ENCODE assay signal across 21 mouse cellular contexts in genomic region chr4:107372304-107372703, GRCm38 (mm10). TPM values are rescaled to one million over a fixed set of nuclear protein-coding genes. Genes with fewer than 3 reads are reported as not detected.
A peak's percentile ranks its signal among the peaks of the same experiment; 100 is the strongest.
DNase-seq lines count a peak whose midpoint lies in the region; ATAC-seq and TF ChIP-seq lines count a peak whose summit lies in the region.
"Had no signal": no experiment of that assay in that cellular context is flagged by ENCODE, and none has a peak within 500 bp of the region (broad histone marks: within the 10 kb centered on the region; RNA-seq: fewer than 3 reads in every experiment).

No protein-coding gene starts in this region.

- no peak overlapping the region for H3K27ac ChIP-seq in hindbrain, embryonic 11.5 days (ENCODE audit: low read depth, low read length)
- no peak overlapping the region for H3K27ac ChIP-seq in hindbrain, embryonic 14.5 days
- H3K27ac ChIP-seq in liver, embryonic 14.5 days, result no peak overlapping the region
- H3K27ac ChIP-seq in ES-Bruce4 (ENCODE audit: insufficient read depth, low read length), result no peak overlapping the region
- H3K27ac ChIP-seq: heart, embryonic 15.5 days; hindbrain, embryonic 10.5 days; liver, embryonic 15.5 days; midbrain, embryonic 10.5 days had no signal

- H3K9ac ChIP-seq in hindbrain, embryonic 11.5 days (ENCODE audit: low read depth, low read length), result no peak overlapping the region
- no peak overlapping the region for H3K9ac ChIP-seq in hindbrain, embryonic 14.5 days
- no peak overlapping the region for H3K9ac ChIP-seq in liver, embryonic 14.5 days (replicated peaks)
- no peak overlapping the region for H3K9ac ChIP-seq in ES-Bruce4 (ENCODE audit: low read depth, poor library complexity, severe bottlenecking)
- H3K9ac ChIP-seq: heart, embryonic 15.5 days; liver, embryonic 15.5 days had no signal

- H3K27me3 ChIP-seq in hindbrain, embryonic 11.5 days (ENCODE audit: control insufficient read depth, insufficient read depth, low read length), result no peaks in the 10 kb centered on the region
- H3K27me3 ChIP-seq in hindbrain, embryonic 14.5 days (ENCODE audit: control insufficient read depth, insufficient read depth, low read length), result no peaks in the 10 kb centered on the region
- no peaks in the 10 kb centered on the region for H3K27me3 ChIP-seq in liver, embryonic 14.5 days (ENCODE audit: control insufficient read depth, insufficient read depth, low read length)
- no peaks in the 10 kb centered on the region for H3K27me3 ChIP-seq in ES-Bruce4 (ENCODE audit: control insufficient read depth, insufficient read depth, low read length, poor library complexity, severe bottlenecking)
- H3K27me3 ChIP-seq: heart, embryonic 15.5 days; liver, embryonic 15.5 days had no signal

- H3K9me3 ChIP-seq in hindbrain, embryonic 11.5 days (ENCODE audit: control insufficient read depth, low read length), result no peaks in the 10 kb centered on the region
- no peaks in the 10 kb centered on the region for H3K9me3 ChIP-seq in hindbrain, embryonic 14.5 days (ENCODE audit: control insufficient read depth, low read length)
- no peaks in the 10 kb centered on the region for H3K9me3 ChIP-seq in liver, embryonic 14.5 days (ENCODE audit: control insufficient read depth, low read length)
- no peaks in the 10 kb centered on the region for H3K9me3 ChIP-seq in ES-Bruce4 (replicated peaks; ENCODE audit: control insufficient read depth, insufficient read depth, low read length, poor library complexity, severe bottlenecking)
- H3K9me3 ChIP-seq: heart, embryonic 15.5 days; hindbrain, embryonic 10.5 days; liver, embryonic 15.5 days; midbrain, embryonic 10.5 days had no signal

- H3K36me3 ChIP-seq in hindbrain, embryonic 11.5 days (ENCODE audit: control insufficient read depth, insufficient read depth, low read length), result peaks cover 10% of the 10 kb centered on the region; the same call in 1 of the 2 replicates
- H3K36me3 ChIP-seq in hindbrain, embryonic 14.5 days (replicated peaks; ENCODE audit: control insufficient read depth, insufficient read depth), result peaks cover 58% of the 10 kb centered on the region
- H3K36me3 ChIP-seq in liver, embryonic 14.5 days (replicated peaks; ENCODE audit: control insufficient read depth, insufficient read depth, low read depth), result peaks cover 36% of the 10 kb centered on the region
- peaks cover 46% of the 10 kb centered on the region for H3K36me3 ChIP-seq in ES-Bruce4 (ENCODE audit: control insufficient read depth, insufficient read depth, low read length, poor library complexity, severe bottlenecking)

- 83% methylated on average over 2 of the region's 2 CpGs for WGBS in hindbrain, embryonic 11.5 days
- 79% methylated on average over 2 of the region's 2 CpGs for WGBS in hindbrain, embryonic 14.5 days
- 45% methylated on average over 2 of the region's 2 CpGs for WGBS in liver, embryonic 14.5 days (ENCODE audit: insufficient replicate concordance)

- TF ChIP-seq CTCF in liver, embryonic 14.5 days (IDR thresholded peaks at IDR 0.05; ENCODE audit: low read depth), result peak; percentile 30; the same call in 1 of the 2 replicates
- TF ChIP-seq CTCF in ES-Bruce4 (IDR thresholded peaks at IDR 0.05; ENCODE audit: low read depth, low read length), result peak; percentile 29
- TF ChIP-seq CTCF in brain, embryonic 14.5 days (IDR thresholded peaks at IDR 0.05; ENCODE audit: borderline replicate concordance, extremely low read depth, insufficient read depth, insufficient read length), result peak; percentile 33; the same call in 1 of the 2 replicates

- H3K4me1 ChIP-seq in hindbrain, embryonic 11.5 days (replicated peaks; ENCODE audit: control insufficient read depth, insufficient read depth, low read length), result no peaks in the 10 kb centered on the region
- H3K4me1 ChIP-seq in hindbrain, embryonic 14.5 days (replicated peaks; ENCODE audit: control insufficient read depth, insufficient read depth, low read length), result peaks cover 7% of the 10 kb centered on the region; the same call in 1 of the 2 replicates
- peaks cover 0 to 4% of the 10 kb centered on the region in 2 experiments for H3K4me1 ChIP-seq in liver, embryonic 14.5 days (replicated peaks; ENCODE audit: control insufficient read depth in 2 of 2, insufficient read depth in 2 of 2, low read length in 1 of 2)
- no peaks in the 10 kb centered on the region for H3K4me1 ChIP-seq in ES-Bruce4 (ENCODE audit: control insufficient read depth, insufficient read depth, low read length)

- no peak for ATAC-seq in hindbrain, embryonic 11.5 days (ENCODE audit: low FRiP score)
- ATAC-seq in hindbrain, embryonic 14.5 days (ENCODE audit: low FRiP score), result no peak
- ATAC-seq in liver, embryonic 14.5 days (ENCODE audit: insufficient read depth), result no peak
- ATAC-seq: forebrain, embryonic 16.5 days had no signal

- no peak for TF ChIP-seq EP300 in liver, embryonic 14.5 days (IDR thresholded peaks at IDR 0.05; ENCODE audit: low read depth)
- no peak for TF ChIP-seq EP300 in ES-Bruce4 (IDR thresholded peaks at IDR 0.05; ENCODE audit: insufficient read depth, low read depth, low read length)

- peak; percentile 15 for DNase-seq in hindbrain, embryonic 11.5 days (ENCODE audit: low spot score)
- DNase-seq in hindbrain, embryonic 14.5 days (ENCODE audit: low spot score), result no peak
- no peak for DNase-seq in liver, embryonic 14.5 days (ENCODE audit: low read depth in 3 of 3, low spot score in 3 of 3)
- DNase-seq in liver, result no peak
- DNase-seq in brain, embryonic 14.5 days (ENCODE audit: low read depth), result no peak
- DNase-seq in right cerebral cortex, postnatal 14 days, result no peak
- DNase-seq: adrenal gland, postnatal 14 days; cerebellum, adult 18-20 months; cerebellum, postnatal 36 days; heart, adult 11 months; kidney, adult 18-20 months; kidney, postnatal 4 days; lung, postnatal 4 days; thymus, adult 18-20 months had no signal

- no peak overlapping the region for H3K4me3 ChIP-seq in hindbrain, embryonic 11.5 days (ENCODE audit: low read depth, low read length)
- no peak overlapping the region for H3K4me3 ChIP-seq in hindbrain, embryonic 14.5 days (replicated peaks; ENCODE audit: low read length)
- H3K4me3 ChIP-seq in liver, embryonic 14.5 days (ENCODE audit: insufficient read depth in 1 of 2, low read depth in 2 of 2, low read length in 2 of 2), result no peak overlapping the region
- no peak overlapping the region for H3K4me3 ChIP-seq in ES-Bruce4 (ENCODE audit: low read depth, low read length)
- H3K4me3 ChIP-seq: heart, embryonic 15.5 days; hindbrain, embryonic 10.5 days; liver, embryonic 15.5 days; midbrain, embryonic 10.5 days; myocyte had no signal

- no peak for TF ChIP-seq POLR2A in ES-Bruce4 (IDR thresholded peaks at IDR 0.05; ENCODE audit: insufficient read depth, low read length)
- TF ChIP-seq POLR2A in brain, embryonic 14.5 days (IDR thresholded peaks at IDR 0.05; ENCODE audit: borderline replicate concordance, extremely low read depth, insufficient read depth, insufficient read length, poor library complexity, severe bottlenecking), result no peak

- H3K4me2 ChIP-seq in hindbrain, embryonic 11.5 days (replicated peaks; ENCODE audit: low read depth, low read length), result no peak overlapping the region
- H3K4me2 ChIP-seq in hindbrain, embryonic 14.5 days (replicated peaks), result no peak overlapping the region
- no peak overlapping the region for H3K4me2 ChIP-seq in liver, embryonic 14.5 days (ENCODE audit: low read depth)
- H3K4me2 ChIP-seq: heart, embryonic 15.5 days; liver, embryonic 15.5 days had no signal

RNA-seq across cellular contexts. Expression of gene Ndc1, which starts 4.7 kb away (rescaled TPM):
- 34.2 and 42.8 TPM in 2 replicates for polyA plus RNA-seq in hindbrain, embryonic 11.5 days (2014; fragmentation: Nextera tagmentation; extraction: Ambion mirVana)
- 22.3 and 23.6 TPM in 2 replicates for polyA plus RNA-seq in hindbrain, embryonic 14.5 days (2014; fragmentation: Nextera tagmentation; extraction: Ambion mirVana)
- polyA plus RNA-seq in liver, embryonic 14.5 days (2012; rRNA removed), result 8.7 and 9.6 TPM in 2 replicates
- 17.2 and 21.2 TPM in 2 replicates for polyA plus RNA-seq in liver, embryonic 14.5 days (2014; fragmentation: Nextera tagmentation; extraction: Ambion mirVana)
- 77.2 and 87.4 TPM in 2 replicates for polyA plus RNA-seq in ES-Bruce4 (2011; ENCODE audit: insufficient read depth, insufficient read length, low read depth, missing spikeins)
- polyA plus RNA-seq in brain, embryonic 14.5 days (2012; rRNA removed), result 20.2 and 24.9 TPM in 2 replicates

RNA-seq across cellular contexts. Expression of gene Yipf1, which starts 58.1 kb away (rescaled TPM):
- 46.7 and 47.8 TPM in 2 replicates for polyA plus RNA-seq in hindbrain, embryonic 11.5 days (2014; fragmentation: Nextera tagmentation; extraction: Ambion mirVana)
- polyA plus RNA-seq in hindbrain, embryonic 14.5 days (2014; fragmentation: Nextera tagmentation; extraction: Ambion mirVana), result 65.7 and 69.0 TPM in 2 replicates
- 11.9 and 12.7 TPM in 2 replicates for polyA plus RNA-seq in liver, embryonic 14.5 days (2012; rRNA removed)
- polyA plus RNA-seq in liver, embryonic 14.5 days (2014; fragmentation: Nextera tagmentation; extraction: Ambion mirVana), result 23.0 and 27.3 TPM in 2 replicates
- 24.5 and 26.6 TPM in 2 replicates for polyA plus RNA-seq in ES-Bruce4 (2011; ENCODE audit: insufficient read depth, insufficient read length, low read depth, missing spikeins)
- polyA plus RNA-seq in brain, embryonic 14.5 days (2012; rRNA removed), result 39.4 and 40.8 TPM in 2 replicates
